Mouse (Mus musculus) heart, adult 2 months (tissue): ENCODE measurements at regions not wholly inside any gene's neighbourhood (a gene's known extent, or its start where the extent isn't known, plus 50 kb on each side); places are given as distances from the start of the nearest gene placed in this dataset.
A peak's percentile ranks its signal among the peaks of the same experiment; 100 is the strongest.

Experiments
- DNase-seq, 2 experiments: peaks; one replicate each; pipeline ENCODE4 v3.0.0; 2021
- H3K27ac ChIP-seq: fragments of 200-600 bp; 2 replicates; pipeline ENCODE4 v1.8.1; 2022
- H3K27me3 ChIP-seq: fragments of 200-500 bp; 2 replicates; pipeline ENCODE4 v1.6.1; 2012; ENCODE audit warnings: mild to moderate bottlenecking, low read length, inconsistent platforms, mixed read lengths; ENCODE audit not compliant: control insufficient read depth, insufficient read depth
- H3K36me3 ChIP-seq: fragments of 200-500 bp; 2 replicates; pipeline ENCODE4 v1.6.1; 2012; ENCODE audit warnings: low read length, inconsistent platforms; ENCODE audit not compliant: control insufficient read depth, insufficient read depth
- H3K4me1 ChIP-seq: fragments of 200-500 bp; 2 replicates; pipeline ENCODE4 v1.6.1; 2011; ENCODE audit warnings: low read length; ENCODE audit not compliant: control insufficient read depth, insufficient read depth
- H3K4me3 ChIP-seq: fragments of 200-600 bp; 2 replicates; pipeline ENCODE4 v1.8.1; 2022
- H3K79me2 ChIP-seq: fragments of 200-500 bp; replicated peaks from 2 replicates; pipeline ENCODE4 v1.6.1; 2012; ENCODE audit warnings: mild to moderate bottlenecking, inconsistent platforms, low read length, moderate library complexity, mixed read lengths; ENCODE audit not compliant: control insufficient read depth, insufficient read depth
- H3K9ac ChIP-seq: fragments of 200-500 bp; 2 replicates; pipeline ENCODE4 v1.6.1; 2012; ENCODE audit warnings: low read depth, mild to moderate bottlenecking, control low read depth, inconsistent platforms, low read length, mixed read lengths
- CTCF ChIP-seq: fragments of 200-600 bp; IDR thresholded peaks from 2 replicates; pipeline ENCODE4 v1.8.1; 2022; ENCODE audit warnings: antibody characterized with exemption, mild to moderate bottlenecking, moderate library complexity
- EP300 ChIP-seq: fragments of 200-500 bp; IDR thresholded peaks from 2 replicates; pipeline ENCODE4 v1.6.1; 2011; ENCODE audit warnings: low read depth, low read length, control low read depth; ENCODE audit not compliant: insufficient read depth
- POLR2A ChIP-seq: fragments of 200-500 bp; IDR thresholded peaks from 2 replicates; pipeline ENCODE4 v1.6.1; 2011; ENCODE audit warnings: mild to moderate bottlenecking, low read depth, low read length, control low read depth; ENCODE audit not compliant: insufficient read depth
- WGBS: fragments of 180-500 bp; shearing (Covaris S2); methylation state at CpG from one replicate; pipeline ENCODE4 v1.1.7; 2018; 5-methylcytosine and 5-hydroxymethylcytosine counted together
- intact Hi-C: fragments of 180-260 bp; cut with DNase I; formaldehyde crosslinking; loops from one replicate; pipeline ENCODE4 v1.15.1; 2025

- intact Hi-C loops, result no loop called here
- Histone ChIP-seq H3K27me3 (no peaks in the 10 kb centered on the region), H3K4me3 (no peak overlapping the region), H3K27ac (no peak overlapping the region), H3K9ac (no peak overlapping the region), H3K36me3 (no peaks in the 10 kb centered on the region), H3K79me2 (no peaks in the 10 kb centered on the region), H3K4me1 (no peaks in the 10 kb centered on the region)
- WGBS, result 33% methylated on average over 3 of the region's 3 CpGs
- DNase-seq, result no peak
- TF ChIP-seq EP300, result no peak
These were observed 452.3 kb downstream of the Vrk1 start for GRCm38 (mm10) chr12:106462281-106462680.

- Histone ChIP-seq H3K27ac (no peak overlapping the region), H3K9ac (no peak overlapping the region), H3K27me3 (no peaks in the 10 kb centered on the region), H3K36me3 (no peaks in the 10 kb centered on the region), H3K4me3 (no peak overlapping the region), H3K4me1 (no peaks in the 10 kb centered on the region), H3K79me2 (no peaks in the 10 kb centered on the region)
- DNase-seq, result no peak
- TF ChIP-seq EP300 (no peak), POLR2A (no peak), CTCF (no peak)
- intact Hi-C loops, result no loop called here
- 27% methylated on average over 11 of the region's 11 CpGs for WGBS
These were observed 454.7 kb downstream of the Vrk1 start for GRCm38 (mm10) chr12:106464701-106465100.

- H3K27ac ChIP-seq, result no peak overlapping the region
- DNase-seq, result no peak
- TF ChIP-seq POLR2A (no peak), CTCF (no peak), EP300 (no peak)
- H3K4me1 ChIP-seq, result no peaks in the 10 kb centered on the region
- WGBS, result 71% methylated on average over 18 of the region's 18 CpGs
- H3K27me3 ChIP-seq, result no peaks in the 10 kb centered on the region
- no peaks in the 10 kb centered on the region for H3K79me2 ChIP-seq
- intact Hi-C loops, result no loop called here
- H3K9ac ChIP-seq, result no peak overlapping the region
- H3K4me3 ChIP-seq, result no peak overlapping the region
- H3K36me3 ChIP-seq, result no peaks in the 10 kb centered on the region
These were observed 458.3 kb downstream of the Vrk1 start for GRCm38 (mm10) chr12:106468173-106468860.

GRCm38 (mm10) chr12:106474501-106475165 is 464.6 kb downstream of the Vrk1 start:
- H3K9ac ChIP-seq, result no peak overlapping the region
- intact Hi-C loops, result no loop called here

GRCm38 (mm10) chr12:106475486-106476050 is 465.5 kb downstream of the Vrk1 start:
- Histone ChIP-seq H3K27ac (no peak overlapping the region), H3K79me2 (no peaks in the 10 kb centered on the region), H3K4me3 (no peak overlapping the region), H3K4me1 (no peaks in the 10 kb centered on the region), H3K27me3 (no peaks in the 10 kb centered on the region), H3K9ac (no peak overlapping the region), H3K36me3 (no peaks in the 10 kb centered on the region)
- intact Hi-C loops, result no loop called here
- DNase-seq, result no peak
- no peak for TF ChIP-seq POLR2A
- WGBS, result 53% methylated on average over 8 of the region's 8 CpGs

More at GRCm38 (mm10) chr12:106474501-106475165, 464.6 kb downstream of the Vrk1 start:
- Histone ChIP-seq H3K4me1 (no peaks in the 10 kb centered on the region), H3K4me3 (no peak overlapping the region), H3K79me2 (no peaks in the 10 kb centered on the region), H3K27me3 (no peaks in the 10 kb centered on the region), H3K36me3 (no peaks in the 10 kb centered on the region), H3K27ac (no peak overlapping the region)
- TF ChIP-seq EP300, result no peak
- 0 out of 2 replicates have a peak, but pooled peaks have one; percentile 3 for TF ChIP-seq CTCF
- TF ChIP-seq POLR2A, result no peak
- DNase-seq, result no peak
- 9% methylated on average over 24 of the region's 24 CpGs for WGBS

GRCm38 (mm10) chr12:106477040-106477665 is 467.1 kb downstream of the Vrk1 start:
- no peak overlapping the region for H3K4me3 ChIP-seq
- WGBS, result 27% methylated on average over 8 of the region's 8 CpGs
- no peak for TF ChIP-seq EP300
- no peak for TF ChIP-seq POLR2A
- TF ChIP-seq CTCF, result no peak
- intact Hi-C loops, result no loop called here
- no peaks in the 10 kb centered on the region for H3K79me2 ChIP-seq
- H3K9ac ChIP-seq, result no peak overlapping the region
- H3K27me3 ChIP-seq, result 0 out of 2 replicates have a peak, but pooled peaks cover 1% of the 10 kb centered on the region
- H3K27ac ChIP-seq, result no peak overlapping the region
- no peaks in the 10 kb centered on the region for H3K36me3 ChIP-seq
- no peaks in the 10 kb centered on the region for H3K4me1 ChIP-seq
- DNase-seq, result no peak
